Mouse (Mus musculus) cerebellum, postnatal 14 days (tissue): ENCODE results near the gene Olfr1294.

Experiments used
- DNase-seq, 2 experiments: peaks; one replicate each; pipeline ENCODE4 v3.0.0; 2021; ENCODE audit warnings: mixed read lengths in 2 of 2

The Olfr1294 gene

GRCm38 (mm10) chr2:111540191-111540590 is at the start of gene Olfr1294:
Olfr1294 (minus strand) TSS chr2:111540291.
- DNase-seq = no peak

GRCm38 (mm10) chr2:111569581-111569980 is 29.5 kb upstream of the Olfr1294 start, which contains the start of gene Olfr1295:
Olfr1295 (minus strand) TSS chr2:111569681.
- no peak for DNase-seq

GRCm38 (mm10) chr2:111524903-111525302 is 15.2 kb downstream of the Olfr1294 start, which contains the start of gene Olfr1293-ps:
Olfr1293-ps (plus strand) TSS chr2:111525203.
- no peak for DNase-seq

GRCm38 (mm10) chr2:111517451-111517850 is 22.6 kb downstream of the Olfr1294 start:
- DNase-seq = no peak

GRCm38 (mm10) chr2:111496880-111497279 is 43.2 kb downstream of the Olfr1294 start, which contains the start of gene Olfr1291-ps1:
Olfr1291-ps1 (plus strand) TSS chr2:111497180.
- no peak for DNase-seq

- DNase-seq = no peak
Measured at GRCm38 (mm10) chr2:111493729-111494128, 46.4 kb downstream of the Olfr1294 start, which contains the start of gene Olfr1290. Olfr1290 (minus strand) TSS chr2:111493829.
